Mouse (Mus musculus): ENCODE measurements at regions not wholly inside any gene's neighbourhood (a gene's known extent, or its start where the extent isn't known, plus 50 kb on each side); places are given as distances from the start of the nearest gene placed in this dataset.

GRCm38 (mm10) chr12:107757184-107757583 lies 246.2 kb downstream of the Bcl11b start:
- intact Hi-C loops (cut with DNase I): no loop called here
- no peak for DNase-seq

GRCm38 (mm10) chr12:107757996-107758791 lies 245.2 kb downstream of the Bcl11b start:
- intact Hi-C loops (cut with DNase I): no loop called here
- no peak for DNase-seq

DNA sequence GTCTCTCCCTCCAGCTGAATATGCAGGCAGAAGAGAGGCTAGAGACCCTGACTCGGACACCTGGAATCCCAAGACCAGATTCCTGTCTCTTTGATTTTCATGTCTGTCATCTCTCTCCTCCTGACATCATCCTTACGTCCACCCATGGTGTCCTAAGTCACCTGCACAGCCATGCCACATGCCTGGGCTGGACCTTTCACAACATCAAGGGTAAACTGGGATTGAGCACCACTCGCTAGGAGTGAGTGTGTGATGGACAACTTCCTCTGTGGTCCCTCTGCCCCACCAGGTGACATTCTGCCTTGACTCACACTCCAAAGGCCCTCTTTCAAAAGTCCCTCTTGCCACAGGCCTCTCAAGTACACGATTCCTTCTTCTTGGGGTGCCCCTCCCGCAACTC lies 244.1 kb downstream of the Bcl11b start:
- intact Hi-C loops (cut with DNase I): no loop called here
- no peak for DNase-seq

DNA sequence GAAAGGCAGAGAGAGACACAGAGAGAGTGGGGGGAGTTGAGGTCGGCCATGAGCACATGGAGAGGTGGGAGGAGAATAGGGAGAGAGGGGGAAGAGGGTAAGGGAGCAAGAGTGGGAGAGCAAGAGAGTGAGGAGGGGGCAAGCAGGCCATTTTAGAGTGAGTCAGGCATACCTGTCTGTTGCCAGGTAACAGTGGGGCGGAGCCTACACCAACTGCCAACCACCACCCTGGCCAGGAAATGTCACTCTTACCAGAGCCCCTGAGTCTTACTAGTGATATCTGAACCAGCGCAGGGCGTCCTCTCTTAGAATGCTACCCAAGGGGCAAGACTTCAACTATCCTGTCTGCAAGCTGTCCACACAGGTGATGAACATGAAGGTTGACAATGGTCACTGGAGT lies 243.5 kb downstream of the Bcl11b start:
- intact Hi-C loops (cut with DNase I): no loop called here
- no peak for DNase-seq

DNA sequence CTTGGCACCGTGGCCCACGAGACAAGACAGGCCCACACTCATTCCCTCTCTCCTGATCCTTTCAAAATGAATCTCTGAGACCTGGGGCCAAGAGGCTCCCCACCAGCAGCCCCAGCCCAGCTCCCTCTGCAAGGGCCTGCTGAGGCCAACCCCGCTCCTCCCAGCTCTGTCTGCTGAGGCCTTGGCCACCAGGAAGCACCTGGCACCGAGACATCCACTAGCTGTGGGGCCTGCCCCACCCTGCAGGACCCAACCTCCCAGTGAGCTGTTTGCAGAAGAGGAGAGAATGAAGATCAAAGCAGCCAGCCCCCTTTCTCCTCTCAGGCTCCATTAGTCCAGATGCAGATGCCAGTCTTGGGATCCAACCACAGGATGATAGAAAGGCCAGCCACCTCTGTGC lies 241.3 kb downstream of the Bcl11b start:
- DNase-seq: no peak
- intact Hi-C loops (cut with DNase I): no loop called here

DNA sequence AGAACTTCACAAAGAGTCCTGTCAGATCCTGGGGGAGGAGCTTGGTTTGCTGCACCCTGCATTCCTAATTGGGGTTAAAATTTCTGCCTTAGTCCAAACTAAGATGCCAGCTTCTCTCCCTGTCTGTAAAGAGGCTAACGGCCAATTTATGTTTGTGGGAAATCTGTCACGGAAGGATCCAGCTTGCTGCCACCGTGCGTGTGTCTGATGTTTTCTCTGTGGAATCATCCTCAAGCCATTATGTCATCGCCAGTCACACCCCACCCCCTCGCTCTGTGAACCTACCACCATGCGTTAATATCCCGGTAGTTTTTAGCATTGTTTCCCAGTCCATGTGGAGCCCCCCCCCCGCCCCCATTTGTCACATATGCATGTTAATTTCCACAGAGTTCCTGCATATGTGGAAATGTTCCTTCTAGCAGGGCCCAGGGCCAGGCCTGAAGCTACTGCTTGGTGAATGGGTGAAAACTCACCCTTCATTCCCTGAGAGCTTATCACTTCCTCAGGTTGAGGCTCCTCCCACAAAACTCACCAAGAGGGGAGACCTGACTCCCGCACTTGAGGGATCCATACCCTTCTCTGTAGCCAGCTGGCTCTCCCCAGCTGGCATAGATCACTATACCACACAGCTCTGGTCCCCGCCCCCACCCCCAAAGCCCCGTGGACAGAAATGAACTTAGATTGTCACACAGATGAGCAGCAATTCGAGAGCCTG lies 233.4 kb downstream of the Bcl11b start:
- DNase-seq: no peak
- intact Hi-C loops (cut with DNase I): no loop called here

DNA sequence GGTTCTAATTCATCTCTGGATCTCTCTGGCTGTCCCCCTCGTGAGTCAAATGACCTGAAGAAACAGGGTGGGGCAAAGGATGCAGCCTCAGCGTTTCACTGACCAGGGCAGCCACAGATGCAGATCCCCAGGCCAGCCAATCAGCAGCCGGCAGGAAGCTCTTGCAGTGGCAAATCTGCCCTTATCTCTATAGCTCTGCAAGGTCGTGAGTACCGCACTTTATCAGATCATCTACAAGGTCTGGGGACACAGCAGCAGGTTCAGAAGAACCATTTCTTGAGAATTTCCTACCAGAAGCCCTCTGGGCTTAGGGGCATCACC lies 232.9 kb downstream of the Bcl11b start:
- DNase-seq: no peak
- intact Hi-C loops (cut with DNase I): no loop called here

GRCm38 (mm10) chr12:107771325-107771724 lies 232.1 kb downstream of the Bcl11b start:
- intact Hi-C loops (cut with DNase I): no loop called here
- DNase-seq: no peak

- intact Hi-C loops (cut with DNase I): no loop called here
- no peak for DNase-seq
These were observed 231.6 kb downstream of the Bcl11b start for GRCm38 (mm10) chr12:107771809-107772208.

- intact Hi-C loops (cut with DNase I): no loop called here
- DNase-seq: no peak
These were observed 225.4 kb downstream of the Bcl11b start for GRCm38 (mm10) chr12:107778046-107778445.

DNA sequence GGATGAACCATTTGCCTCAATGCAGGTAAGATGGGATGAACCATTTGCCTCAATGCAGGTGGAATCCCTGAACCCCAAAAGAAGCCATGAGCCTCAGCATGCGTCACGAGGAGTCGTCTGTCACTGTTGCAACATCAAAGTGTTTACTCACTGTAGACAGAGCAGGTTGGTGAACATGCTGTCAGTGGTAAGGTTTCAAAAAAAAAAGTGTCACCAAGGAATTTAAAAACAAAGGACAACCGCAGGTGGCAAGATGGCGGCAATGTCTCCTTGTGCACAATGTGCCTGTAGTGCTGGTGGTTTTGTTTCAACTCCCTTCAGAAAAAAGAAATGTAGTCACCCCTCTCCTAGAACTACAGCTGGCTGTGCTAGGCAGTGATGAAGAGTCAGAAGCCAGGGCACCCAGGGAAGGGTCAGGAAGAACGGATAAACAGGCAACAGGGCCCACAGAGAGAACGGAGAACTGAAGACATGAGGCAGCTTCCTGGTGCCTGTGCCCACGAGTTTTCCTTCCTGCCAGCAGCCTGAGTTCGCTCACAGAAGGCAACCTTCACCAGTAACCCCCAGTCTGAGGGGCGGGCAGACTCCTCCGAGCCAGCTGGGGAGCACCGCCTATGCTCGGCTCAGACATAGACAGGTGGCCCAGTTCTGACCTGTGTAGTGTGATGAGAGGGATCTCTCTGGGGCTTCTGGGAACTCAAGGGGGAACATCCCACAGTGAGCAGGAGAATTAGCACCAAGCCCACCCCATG lies 223.9 kb downstream of the Bcl11b start:
- DNase-seq: no peak
- intact Hi-C loops (cut with DNase I): no loop called here

GRCm38 (mm10) chr12:107782147-107782546 lies 221.3 kb downstream of the Bcl11b start:
- intact Hi-C loops (cut with DNase I): no loop called here
- no peak for DNase-seq

GRCm38 (mm10) chr12:107783831-107784230 lies 219.6 kb downstream of the Bcl11b start:
- DNase-seq: no peak

GRCm38 (mm10) chr12:107789818-107790217 lies 213.6 kb downstream of the Bcl11b start:
- DNase-seq: no peak
- intact Hi-C loops (cut with DNase I): no loop called here

More at GRCm38 (mm10) chr12:107783831-107784230, 219.6 kb downstream of the Bcl11b start:
- intact Hi-C loops (cut with DNase I): no loop called here

DNA sequence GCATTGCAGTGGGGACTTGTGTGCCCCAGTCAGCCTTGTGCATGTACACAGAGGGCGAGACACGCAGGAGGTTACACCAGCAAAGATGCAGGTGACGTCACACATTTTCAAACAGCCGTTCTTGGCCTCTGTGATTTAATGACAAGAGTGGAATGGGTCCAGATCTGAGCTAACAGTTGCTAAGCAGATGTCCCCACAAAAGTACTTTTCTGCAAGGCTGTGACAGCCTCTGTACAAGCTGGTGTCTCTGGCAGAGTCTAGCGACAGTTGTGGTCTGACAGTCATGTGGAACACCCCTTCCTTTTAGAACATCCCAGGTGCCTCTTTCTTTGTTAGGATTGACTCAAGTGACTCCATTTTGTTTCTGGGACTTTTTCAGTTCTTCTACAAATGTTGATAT lies 203.1 kb downstream of the Bcl11b start:
- intact Hi-C loops (cut with DNase I): no loop called here
- no peak for DNase-seq

GRCm38 (mm10) chr12:107807634-107808033 lies 195.8 kb downstream of the Bcl11b start:
- DNase-seq: peak; percentile 15 to 21
- intact Hi-C loops (cut with DNase I): no loop called here

- peak in 1 of 2 experiments; percentile 3 for DNase-seq
- intact Hi-C loops (cut with DNase I): no loop called here
These were observed 195.2 kb downstream of the Bcl11b start for GRCm38 (mm10) chr12:107808158-107808715.

- intact Hi-C loops (cut with DNase I): no loop called here
- DNase-seq: no peak
These were observed 192.2 kb downstream of the Bcl11b start for GRCm38 (mm10) chr12:107811231-107811630.

GRCm38 (mm10) chr12:107812549-107813335 lies 190.7 kb downstream of the Bcl11b start:
- DNase-seq: no peak
- intact Hi-C loops (cut with DNase I): no loop called here

DNA sequence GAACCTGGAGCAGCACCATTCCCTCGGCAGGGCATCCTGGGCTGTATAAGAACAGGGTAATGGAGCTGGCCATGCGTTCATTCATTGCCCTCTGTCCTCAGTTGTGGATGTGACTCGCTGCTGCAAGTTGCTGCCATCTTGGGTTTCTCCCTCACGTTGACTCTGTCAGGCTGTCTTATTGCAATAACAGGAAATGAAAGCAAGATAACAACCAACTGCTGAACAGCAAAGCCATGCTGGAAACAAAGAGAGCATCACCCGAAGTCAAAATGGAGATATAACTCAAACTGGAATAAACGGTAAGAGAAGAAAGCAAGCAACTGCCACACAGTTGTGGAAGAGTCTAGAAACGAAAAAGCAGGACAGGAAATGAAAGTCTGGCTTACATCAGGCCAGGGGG lies 188.5 kb downstream of the Bcl11b start:
- intact Hi-C loops (cut with DNase I): no loop called here
- DNase-seq: no peak

Measured in heart, postnatal 36 days (tissue).